In the genomic region with DNA sequence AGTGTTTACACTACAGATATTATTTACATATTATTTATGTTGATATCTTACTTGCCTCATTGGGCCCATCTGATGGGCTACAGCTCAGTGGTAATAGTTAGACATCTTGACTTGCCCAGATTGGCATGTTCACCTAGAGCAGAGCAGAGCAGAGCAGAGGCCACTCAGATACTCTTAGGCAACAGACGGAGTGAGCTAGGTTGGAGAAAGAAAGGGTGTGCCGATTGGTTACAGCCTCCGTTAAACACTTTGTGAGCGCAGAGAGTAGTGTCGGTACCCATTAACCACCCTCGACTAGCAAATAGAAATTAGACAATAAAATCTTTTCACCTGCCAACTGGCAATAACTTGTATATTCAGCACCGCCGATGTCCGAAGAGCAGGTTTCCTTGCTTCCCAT, we compare ENCODE assay signal across 9 mouse cellular contexts. TPM values are rescaled to one million over a fixed set of nuclear protein-coding genes. Genes with fewer than 3 reads are reported as not detected.
DNase-seq lines count a peak whose midpoint lies in the region; ATAC-seq and TF ChIP-seq lines count a peak whose summit lies in the region.
"Had no signal": no experiment of that assay in that cellular context is flagged by ENCODE, and none has a peak within 500 bp of the region (broad histone marks: within the 10 kb centered on the region; RNA-seq: fewer than 3 reads in every experiment).

No protein-coding gene starts in this region.

- H3K4me2 ChIP-seq in forebrain, embryonic 16.5 days (ENCODE audit: low read length) = peak overlapping the region; percentile 84; the same call in 1 of the 2 replicates
- peak overlapping the region; percentile 96 for H3K4me2 ChIP-seq in neural tube, embryonic 11.5 days (ENCODE audit: low read depth)

- no peak for TF ChIP-seq CTCF in layer of hippocampus, adult 2 months (conservative IDR thresholded peaks at IDR 0.05)

- no peak for ATAC-seq in forebrain, embryonic 16.5 days
- ATAC-seq in neural tube, embryonic 11.5 days (ENCODE audit: insufficient read depth, low FRiP score, low TSS enrichment) = 0 out of 2 replicates have a peak, but pooled peaks have one; percentile 4

- H3K27ac ChIP-seq in layer of hippocampus, adult 2 months = no peak overlapping the region
- no peak overlapping the region for H3K27ac ChIP-seq in forebrain, embryonic 16.5 days (ENCODE audit: low read length)
- no peak overlapping the region for H3K27ac ChIP-seq in neural tube, embryonic 11.5 days (ENCODE audit: low read depth, low read length)

- no peaks in the 10 kb centered on the region for H3K36me3 ChIP-seq in forebrain, embryonic 16.5 days (ENCODE audit: control insufficient read depth, insufficient read depth)
- no peaks in the 10 kb centered on the region for H3K36me3 ChIP-seq in neural tube, embryonic 11.5 days (ENCODE audit: control insufficient read depth, insufficient read depth, low read length)

- DNase-seq in layer of hippocampus, adult 2 months (ENCODE audit: low spot score in 2 of 2) = no peak
- DNase-seq in layer of hippocampus, adult 9-10 months (ENCODE audit: low spot score) = no peak
- DNase-seq in kidney, postnatal 25 days = peak; percentile 45 to 74
- DNase-seq in neural tube, embryonic 11.5 days (ENCODE audit: low spot score) = no peak
- DNase-seq in spleen, postnatal 10 days (ENCODE audit: low spot score in 2 of 2) = no peak
- DNase-seq in cerebellum, postnatal 25 days = no peak
- no peak for DNase-seq in gastrocnemius, postnatal 36 days

- H3K4me3 ChIP-seq in layer of hippocampus, adult 2 months = peak overlapping the region; percentile 61
- H3K4me3 ChIP-seq in forebrain, embryonic 16.5 days (replicated peaks; ENCODE audit: low read length) = peak overlapping the region; percentile 68
- peak overlapping the region; percentile 6; the same call in 1 of the 2 replicates for H3K4me3 ChIP-seq in neural tube, embryonic 11.5 days (ENCODE audit: low read depth, low read length)

- no peak overlapping the region; the same call in 1 of the 2 replicates for H3K9ac ChIP-seq in forebrain, embryonic 16.5 days (replicated peaks; ENCODE audit: low read depth, low read length)
- no peak overlapping the region for H3K9ac ChIP-seq in neural tube, embryonic 11.5 days (ENCODE audit: low read length)

- peaks cover 30% of the 10 kb centered on the region for H3K27me3 ChIP-seq in forebrain, embryonic 16.5 days (replicated peaks; ENCODE audit: control insufficient read depth, insufficient read depth, low read length)
- H3K27me3 ChIP-seq in neural tube, embryonic 11.5 days (ENCODE audit: control insufficient read depth, insufficient read depth, low read length) = peaks cover 25% of the 10 kb centered on the region

- peaks cover 19% of the 10 kb centered on the region for H3K4me1 ChIP-seq in forebrain, embryonic 16.5 days (replicated peaks; ENCODE audit: control insufficient read depth, insufficient read depth, low read length)
- H3K4me1 ChIP-seq in neural tube, embryonic 11.5 days (ENCODE audit: control insufficient read depth, insufficient read depth, low read length) = no peaks in the 10 kb centered on the region

- intact Hi-C loops in gastrocnemius, postnatal 36 days (cut with DNase I) = no loop called here

- no peaks in the 10 kb centered on the region for H3K9me3 ChIP-seq in forebrain, embryonic 16.5 days (ENCODE audit: control insufficient read depth, low read length)
- H3K9me3 ChIP-seq in neural tube, embryonic 11.5 days (ENCODE audit: control insufficient read depth, low read length) = no peaks in the 10 kb centered on the region

- 30% methylated on average over 9 of the region's 9 CpGs for WGBS in forebrain, embryonic 16.5 days
- WGBS in neural tube, embryonic 11.5 days = 28% methylated on average over 9 of the region's 9 CpGs

RNA-seq across cellular contexts. Expression of gene Slc16a9, which starts 1.2 kb away (rescaled TPM):
- 1 to 10 TPM; 1.8 to 3.1 TPM for total RNA-seq in layer of hippocampus, adult 2 months (2021)
- polyA plus RNA-seq in forebrain, embryonic 16.5 days (2015; fragmentation: Nextera tagmentation; extraction: Ambion mirVana) = 1.2 and 1.7 TPM in 2 replicates
- polyA plus RNA-seq in neural tube, embryonic 11.5 days (2014; fragmentation: Nextera tagmentation; extraction: Ambion mirVana) = 0.68 and 0.69 TPM in 2 replicates
- total RNA-seq in gastrocnemius, postnatal 36 days (2021) = 1 to 10 TPM; 3.7 to 5.6 TPM
- total RNA-seq: MEL had no signal

RNA-seq across cellular contexts. Expression of gene Mrln, which starts 41.6 kb away (rescaled TPM):
- total RNA-seq in layer of hippocampus, adult 2 months (2021) = not detected
- polyA plus RNA-seq in forebrain, embryonic 16.5 days (2015; fragmentation: Nextera tagmentation; extraction: Ambion mirVana) = not detected in 2 replicates
- polyA plus RNA-seq in neural tube, embryonic 11.5 days (2014; fragmentation: Nextera tagmentation; extraction: Ambion mirVana) = 8.2 and 11.0 TPM in 2 replicates
- total RNA-seq in gastrocnemius, postnatal 36 days (2021) = 100 to 1,000 TPM; 116 to 137 TPM
- total RNA-seq: MEL had no signal

Comparison
In these comparisons a context has a peak if more than half of its experiments do, and no peak if none do; other contexts are left out.
1. DNase-seq: peak in kidney, postnatal 25 days (2 of 2); none in layer of hippocampus, adult 2 months (0 of 2), layer of hippocampus, adult 9-10 months (single experiment), neural tube, embryonic 11.5 days (single experiment), spleen, postnatal 10 days (0 of 2), cerebellum, postnatal 25 days (0 of 2) and gastrocnemius, postnatal 36 days (0 of 2).
2. H3K4me3 ChIP-seq: peak in every context shown above with its lines; median percentile 68 in forebrain, embryonic 16.5 days; 61 in layer of hippocampus, adult 2 months; 6 in neural tube, embryonic 11.5 days.
3. RNA of gene Mrln, which starts 41.6 kb away (total RNA-seq): 116 to 137 TPM in gastrocnemius, postnatal 36 days; not detected in layer of hippocampus, adult 2 months; every median in the first group is over 10 times any median in the second.